Mouse (Mus musculus) neural tube, embryonic 10.5 days (tissue): ENCODE data around the gene Tmem235.

ENCODE experiments used
- DNase-seq: peaks from one replicate; pipeline ENCODE4 v3.0.0-alpha.2; 2017; ENCODE audit warnings: low spot score; ENCODE audit errors: extremely low spot score

The Tmem235 gene

GRCm38 (mm10) chr11:117864805-117865204, 4.3 kb downstream of the Tmem235 start:
- DNase-seq, result no peak

DNA sequence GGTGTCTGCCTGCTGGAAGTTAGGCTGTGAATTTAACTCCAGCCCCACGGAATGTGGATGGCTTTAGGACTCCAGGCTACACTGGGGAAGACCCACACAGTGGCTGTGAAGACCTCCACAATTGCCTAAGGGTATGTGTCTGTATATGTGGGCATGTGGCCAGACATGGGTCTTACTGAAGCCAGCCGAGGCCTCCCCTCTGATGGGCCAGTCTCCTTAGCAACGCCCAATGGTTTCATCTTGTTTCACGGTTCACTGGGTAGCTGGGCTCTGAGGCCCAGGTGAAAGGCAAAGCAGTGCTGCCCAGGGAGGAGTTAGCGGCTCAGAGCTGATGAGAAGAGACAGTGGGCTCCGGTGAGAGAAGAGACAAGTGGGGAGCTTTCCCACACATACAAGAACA, 5.4 kb downstream of the Tmem235 start:
- no peak for DNase-seq

DNA sequence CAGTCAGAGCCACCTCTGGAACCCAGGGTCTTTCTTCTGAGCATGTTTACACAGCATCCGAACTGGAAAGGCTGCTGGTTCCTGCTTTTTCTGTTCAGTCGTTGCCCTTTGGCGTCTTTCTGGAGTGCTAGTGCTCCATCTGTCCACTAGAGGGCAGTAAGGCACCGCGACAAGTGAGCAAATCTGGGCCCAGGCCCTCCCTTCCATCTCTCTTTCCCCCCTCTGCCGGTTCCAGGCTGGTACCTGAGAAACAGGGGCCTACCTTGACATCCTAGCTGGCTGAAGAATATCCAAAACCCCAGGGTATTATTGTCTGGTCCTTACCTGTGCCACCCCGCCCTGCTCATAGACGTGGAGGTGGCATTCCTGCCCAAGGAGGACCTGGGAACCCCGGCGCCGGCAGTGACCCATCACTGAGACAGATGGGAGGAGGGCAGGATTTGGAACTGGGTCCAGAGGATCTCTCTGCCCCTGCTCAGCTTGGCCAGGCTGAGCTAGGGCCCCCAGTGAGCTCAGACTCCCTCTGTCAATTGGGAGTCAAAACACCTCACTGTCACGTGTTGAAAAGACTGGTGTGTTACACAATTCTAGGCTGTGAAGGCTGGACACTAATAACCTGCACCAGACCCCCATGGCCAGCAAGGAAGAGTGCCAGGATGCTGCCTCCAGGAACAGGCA, 10.3 kb downstream of the Tmem235 start:
- peak; percentile 80 for DNase-seq

- DNase-seq, result no peak
Measured at GRCm38 (mm10) chr11:117871376-117871775, 10.8 kb downstream of the Tmem235 start.

- no peak for DNase-seq
Measured at GRCm38 (mm10) chr11:117871911-117872584, 11.5 kb downstream of the Tmem235 start.

DNA sequence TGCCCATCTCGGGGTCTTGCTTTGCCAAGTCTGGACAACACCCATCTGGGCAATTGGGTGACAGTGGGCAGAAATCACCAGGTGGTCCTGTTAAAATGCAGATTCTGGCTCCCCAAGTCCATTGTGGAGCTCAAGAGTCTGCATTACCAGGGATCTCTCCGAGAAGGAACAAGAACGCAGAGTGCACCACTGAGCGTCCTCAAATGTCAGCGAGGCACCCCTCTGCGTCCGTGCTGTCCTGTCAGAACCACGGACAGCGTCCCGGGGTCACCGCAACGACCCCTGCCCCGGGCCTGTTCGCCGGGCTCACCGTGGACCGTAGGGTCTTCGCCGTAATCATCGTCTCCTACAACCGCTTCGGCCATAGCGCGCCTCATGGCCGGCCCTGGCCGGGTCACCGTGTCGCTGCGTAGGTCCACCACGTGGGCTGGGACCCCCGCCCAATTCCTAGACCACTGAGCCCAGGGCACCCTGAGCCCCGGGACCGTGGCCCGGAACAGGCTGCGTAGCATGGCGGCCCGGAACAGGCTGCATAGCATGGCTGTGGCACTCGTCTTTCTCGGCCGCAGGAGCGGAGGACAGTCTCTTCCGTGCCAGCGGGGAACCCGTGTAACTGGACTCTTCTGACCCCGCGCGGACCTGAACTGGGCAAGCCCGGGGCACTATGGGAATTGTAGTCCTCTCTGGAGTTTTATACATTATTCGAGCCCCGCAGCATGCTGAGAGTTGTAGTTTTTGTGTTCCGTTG, 12.5 kb downstream of the Tmem235 start, which contains the start of gene Tha1:
Tha1 (minus strand) TSS at position 621 of the 748 bp plus-strand sequence.
- peak; percentile 86 for DNase-seq

DNA sequence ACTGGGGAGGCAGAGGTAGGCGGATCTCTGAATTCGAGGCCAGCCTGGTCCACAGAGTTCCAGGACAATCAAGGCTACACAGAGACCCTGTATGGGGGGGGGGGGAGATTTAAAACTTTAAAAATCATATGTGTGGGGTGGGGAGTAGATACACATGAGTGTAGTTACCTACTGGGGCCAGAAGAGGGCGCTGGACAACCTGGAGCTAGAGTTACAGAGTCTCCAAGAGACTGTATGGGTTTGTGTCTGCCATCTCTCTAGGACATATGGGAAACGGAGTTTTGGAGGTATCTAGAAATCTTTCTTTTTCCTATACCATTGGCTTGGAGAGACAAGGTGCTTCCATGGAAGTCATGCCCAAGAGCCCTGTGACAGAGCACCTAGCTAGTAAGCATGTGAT, 13.9 kb downstream of the Tmem235 start:
- DNase-seq, result no peak

DNA sequence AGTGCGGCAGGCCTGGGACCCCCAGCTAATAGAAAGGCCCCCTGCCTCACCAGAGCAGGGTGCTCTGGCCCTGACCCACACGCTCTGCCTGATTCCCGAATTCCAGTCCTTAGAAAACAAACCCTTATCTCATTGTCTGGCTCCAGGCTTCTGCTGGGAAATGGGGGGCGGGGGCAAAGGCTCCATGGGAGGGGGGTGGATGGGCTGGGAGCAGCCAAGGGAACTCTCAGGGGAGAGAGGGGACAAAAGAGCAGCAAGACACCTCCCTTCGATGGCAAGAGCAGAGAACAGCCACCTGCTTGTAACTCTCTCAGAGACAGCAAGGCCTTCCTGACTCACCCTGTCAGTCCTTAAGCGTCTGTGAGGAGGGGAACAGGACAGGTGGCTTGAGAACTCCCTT, 15.1 kb downstream of the Tmem235 start:
- no peak for DNase-seq

DNA sequence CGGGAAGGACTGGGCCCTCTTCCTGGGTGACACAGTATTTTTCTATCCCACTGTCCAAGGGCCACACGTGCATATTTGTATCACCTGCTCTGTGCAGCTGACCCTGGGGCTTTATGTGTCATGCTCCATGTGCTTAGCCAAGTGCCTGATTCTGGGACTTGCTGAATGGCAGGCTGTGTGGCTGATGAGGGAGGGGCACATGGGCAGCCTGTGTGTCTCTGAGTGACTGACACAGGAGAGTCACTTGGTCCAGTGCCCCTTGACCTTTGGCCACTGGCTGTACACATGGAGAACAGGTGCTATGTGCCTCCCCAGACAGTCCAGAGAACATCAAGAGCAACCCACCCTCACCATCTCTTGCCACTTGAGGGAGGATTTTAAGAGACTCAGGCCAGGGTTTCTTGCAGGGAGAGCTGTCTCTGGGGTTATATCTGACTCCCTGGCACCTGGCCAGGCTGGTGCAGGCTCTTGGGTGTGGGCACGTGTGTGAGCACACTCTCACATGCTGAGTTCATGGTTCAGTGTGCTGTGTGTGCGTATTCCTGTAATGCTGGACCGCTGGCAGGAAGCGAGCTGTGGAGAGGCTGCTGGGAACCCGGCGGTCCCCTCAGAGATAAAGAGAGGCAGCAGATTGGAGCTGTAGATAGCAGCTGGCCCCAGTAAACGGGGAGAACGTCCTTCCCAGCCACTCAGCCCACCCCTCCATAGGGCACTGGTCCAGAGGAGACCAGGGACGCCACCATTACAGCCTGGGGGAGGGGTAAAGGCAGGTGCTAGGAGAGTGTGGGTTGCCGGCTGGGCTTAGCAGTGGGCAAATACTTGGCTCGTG, 17.6 kb downstream of the Tmem235 start:
- no peak for DNase-seq

- no peak for DNase-seq
Measured at GRCm38 (mm10) chr11:117878892-117879291, 18.3 kb downstream of the Tmem235 start.

GRCm38 (mm10) chr11:117879676-117880075, 19.1 kb downstream of the Tmem235 start:
- DNase-seq, result no peak

DNA sequence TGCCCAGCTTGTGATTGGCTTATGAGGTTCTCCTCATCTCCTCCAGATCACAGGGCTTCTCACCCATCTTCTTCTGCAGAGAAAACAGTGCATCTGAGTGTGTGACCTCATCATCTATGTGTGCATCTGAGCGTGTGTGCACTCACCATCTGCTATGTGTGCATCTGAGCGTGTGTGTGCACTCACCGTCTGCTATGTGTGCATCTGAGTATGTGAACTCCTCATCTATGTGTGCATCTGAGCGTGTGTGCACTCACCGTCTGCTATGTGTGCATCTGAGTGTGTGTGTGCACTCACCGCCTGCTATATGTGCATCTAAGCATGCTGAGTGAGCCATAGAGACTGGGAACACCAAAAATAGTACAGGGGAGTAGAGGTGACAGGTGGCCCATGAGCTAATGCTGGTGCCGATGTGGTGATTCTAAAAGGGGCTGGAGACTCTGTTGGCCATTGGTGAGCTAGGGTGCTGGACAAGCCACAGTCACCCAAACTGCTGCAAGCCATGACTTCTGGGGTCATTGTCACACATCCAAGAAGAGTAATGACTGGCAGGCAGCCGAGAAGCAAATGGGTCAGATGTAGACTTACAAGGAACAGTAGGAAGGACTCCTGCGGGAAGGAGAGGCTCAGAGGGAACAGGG, 19.9 kb downstream of the Tmem235 start:
- DNase-seq, result no peak

GRCm38 (mm10) chr11:117880977-117881358, 20.4 kb downstream of the Tmem235 start:
- DNase-seq, result no peak

DNA sequence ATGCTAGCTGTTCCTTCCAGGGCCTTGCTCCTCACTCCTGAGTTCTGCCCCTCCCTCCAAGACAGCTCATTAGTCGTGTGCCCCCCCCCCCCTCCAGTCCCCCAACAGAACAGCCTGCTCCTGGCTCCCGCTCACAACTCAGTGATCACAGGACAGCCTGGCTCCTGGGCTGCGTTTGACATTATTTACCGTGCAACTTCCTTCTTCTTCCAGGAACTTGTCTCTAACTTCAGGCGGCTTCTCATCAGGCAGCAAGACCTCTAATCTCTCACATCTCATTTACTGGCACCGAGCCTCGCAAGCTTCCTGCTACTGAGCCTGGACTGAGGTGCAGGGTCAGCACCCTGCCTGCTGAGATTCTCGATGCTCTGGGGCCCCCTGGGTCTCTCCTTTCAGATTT, 21.2 kb downstream of the Tmem235 start:
- DNase-seq, result no peak

- no peak for DNase-seq
Measured at GRCm38 (mm10) chr11:117882208-117882607, 21.7 kb downstream of the Tmem235 start.

- DNase-seq, result no peak
Measured at GRCm38 (mm10) chr11:117886000-117886399, 25.4 kb downstream of the Tmem235 start.

DNA sequence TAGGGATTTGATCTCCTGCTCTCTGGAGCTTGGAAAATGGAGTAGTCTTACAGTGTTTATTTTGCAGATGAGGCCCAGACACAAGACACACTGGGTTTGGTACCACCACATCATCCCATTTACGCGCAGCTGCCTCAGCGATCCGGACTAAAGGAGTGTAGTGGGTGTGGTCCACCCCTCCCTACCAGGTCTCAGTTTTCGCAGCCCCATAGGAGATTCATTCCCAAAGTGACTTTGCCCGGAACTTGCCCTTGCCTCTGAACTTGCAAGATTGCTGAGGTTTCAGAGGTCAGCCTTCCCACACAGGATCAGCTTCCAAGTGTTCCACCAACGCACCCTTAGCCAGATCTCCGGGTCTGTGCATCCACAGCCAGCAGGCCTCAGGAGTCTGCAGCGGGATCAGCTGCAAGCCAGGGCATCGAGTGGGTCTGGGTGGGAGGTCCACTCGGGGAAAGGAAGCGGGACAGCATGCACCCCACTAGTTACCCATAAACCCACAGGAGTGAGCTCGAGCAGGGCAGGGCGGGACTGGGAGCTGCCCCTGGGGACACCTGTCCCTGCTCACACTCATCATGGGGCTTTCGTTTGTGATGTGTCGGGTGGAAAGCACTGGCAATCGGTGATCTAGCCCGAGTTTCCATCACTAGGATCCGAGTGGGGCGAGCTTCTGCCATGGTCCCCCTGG, 27.8 kb downstream of the Tmem235 start:
- DNase-seq, result no peak

DNA sequence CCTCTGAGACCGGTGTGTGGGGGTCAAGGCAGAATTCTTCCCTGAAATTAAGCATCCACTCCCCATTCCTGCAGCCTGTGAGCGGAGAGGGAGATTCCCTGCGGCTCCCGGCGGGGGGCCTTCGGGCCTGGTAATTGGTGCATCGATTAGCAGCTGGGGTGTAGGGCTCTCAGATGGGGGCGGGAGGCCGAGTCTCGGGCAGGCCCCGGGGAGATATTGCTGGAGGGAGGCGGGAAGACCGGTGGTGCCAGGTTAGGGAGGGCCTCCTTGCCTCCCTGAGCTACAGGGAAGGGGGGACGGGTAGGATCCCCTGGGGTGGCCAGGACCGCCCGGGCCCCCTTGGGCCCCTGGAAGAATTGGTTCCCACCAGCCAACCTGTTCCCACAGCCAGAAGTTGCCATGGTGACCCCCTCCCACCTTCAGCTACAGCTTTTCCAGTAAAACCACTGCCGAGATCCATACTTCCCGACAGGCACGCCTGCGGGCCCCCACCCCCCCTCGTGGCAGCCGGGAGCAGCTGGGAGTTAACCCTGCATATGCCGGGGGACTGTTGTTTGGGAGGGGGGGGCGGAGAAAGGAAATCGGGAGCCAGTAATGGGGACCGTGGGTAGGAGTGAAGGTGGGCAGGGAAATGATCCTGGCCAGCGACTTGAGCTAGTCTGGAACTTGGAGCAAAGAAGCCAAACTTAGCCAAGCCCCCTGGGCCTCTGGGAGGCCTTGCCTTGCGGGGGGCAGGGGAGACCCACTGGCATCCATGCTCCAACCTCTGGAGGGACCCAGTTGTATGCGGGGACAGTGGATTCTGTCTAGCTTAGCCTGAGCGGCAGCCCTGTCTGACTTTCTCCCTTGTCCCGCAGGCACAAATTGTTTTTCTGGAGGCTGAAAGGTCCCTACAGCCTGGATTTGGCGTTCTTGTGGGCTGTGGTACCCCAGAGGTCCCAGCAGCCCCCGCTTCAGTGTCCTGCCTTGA, 28.6 kb downstream of the Tmem235 start:
- DNase-seq, result peak; percentile 58

- DNase-seq, result peak; percentile 40
Measured at GRCm38 (mm10) chr11:117889887-117890340, 29.4 kb downstream of the Tmem235 start.
